Mouse (Mus musculus): Measurements from ENCODE around the gene Ttll3.

Ttll3 gene

DNA sequence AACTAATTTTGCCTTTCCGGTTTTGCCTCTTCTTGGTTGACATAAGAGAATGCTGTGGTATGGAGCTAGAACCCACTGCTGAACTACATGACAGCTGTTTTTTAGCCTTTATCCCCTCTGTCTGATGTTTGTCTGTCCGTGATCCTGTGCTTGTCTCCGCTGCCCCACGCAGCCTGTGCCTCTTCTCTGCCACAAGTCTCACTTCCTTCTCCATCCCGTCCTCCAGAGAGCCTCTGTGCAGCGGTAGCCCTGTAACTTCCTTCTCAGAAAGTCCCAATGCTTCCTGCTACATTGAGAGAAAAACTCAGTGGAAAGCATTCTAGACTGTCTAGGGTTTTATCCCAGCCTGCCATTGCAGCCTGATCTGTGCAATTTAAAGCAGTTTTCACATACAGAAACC is 9.8 kb upstream of the Ttll3 start:
- no peak for DNase-seq (ENCODE audit: low spot score)

GRCm38 (mm10) chr6:113380480-113380879 is 8.6 kb upstream of the Ttll3 start:
- no peak for DNase-seq (ENCODE audit: low spot score)

- no peak for DNase-seq (ENCODE audit: low spot score)
Measured at GRCm38 (mm10) chr6:113384351-113384927, 4.6 kb upstream of the Ttll3 start.

GRCm38 (mm10) chr6:113385160-113385714 is 3.8 kb upstream of the Ttll3 start:
- no peak for DNase-seq (ENCODE audit: low spot score)

GRCm38 (mm10) chr6:113386025-113386424 is 3.0 kb upstream of the Ttll3 start:
- no peak for DNase-seq (ENCODE audit: low spot score)

DNA sequence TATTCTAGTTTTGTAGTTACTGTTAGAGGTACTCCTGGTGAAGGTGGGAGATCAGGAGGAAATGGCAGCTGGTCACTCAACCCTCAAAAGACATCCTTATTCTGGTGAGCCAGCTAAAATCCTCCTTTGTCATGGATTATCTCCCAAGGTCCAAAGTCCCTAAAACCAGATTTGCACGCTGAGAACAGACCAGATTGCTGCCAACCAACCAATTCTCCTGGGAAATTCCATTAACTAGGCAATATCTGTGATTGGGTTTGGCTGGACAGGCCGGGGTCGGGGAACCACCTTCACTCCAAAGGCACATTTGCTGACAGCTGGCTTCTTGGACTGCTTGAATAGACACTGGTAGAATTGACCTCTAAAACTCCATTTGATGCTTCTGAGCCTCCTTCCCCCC is 1.7 kb downstream of the Ttll3 start:
- no peak for DNase-seq (ENCODE audit: low spot score)

DNA sequence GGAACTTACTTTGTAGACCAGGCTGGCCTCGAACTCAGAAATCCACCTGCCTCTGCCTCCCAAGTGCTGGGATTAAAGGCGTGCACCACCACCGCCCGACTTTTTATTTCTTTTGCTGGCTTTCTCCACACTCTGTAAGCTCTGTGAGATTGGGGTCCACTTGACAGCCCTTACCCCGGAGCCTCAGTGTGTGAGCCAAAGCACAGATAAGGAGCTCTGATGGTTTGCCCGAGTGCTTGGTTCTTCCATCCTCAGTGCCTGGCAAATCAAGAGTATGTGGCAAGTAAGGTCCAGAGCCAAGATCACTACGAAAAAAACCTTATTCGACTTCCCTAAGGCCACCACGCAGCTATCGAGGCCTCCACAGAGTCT is 2.9 kb downstream of the Ttll3 start:
- DNase-seq (ENCODE audit: low spot score): no peak

- peak; percentile 10 for DNase-seq (ENCODE audit: low spot score)
Measured at GRCm38 (mm10) chr6:113392387-113393071, 3.5 kb downstream of the Ttll3 start.

DNA sequence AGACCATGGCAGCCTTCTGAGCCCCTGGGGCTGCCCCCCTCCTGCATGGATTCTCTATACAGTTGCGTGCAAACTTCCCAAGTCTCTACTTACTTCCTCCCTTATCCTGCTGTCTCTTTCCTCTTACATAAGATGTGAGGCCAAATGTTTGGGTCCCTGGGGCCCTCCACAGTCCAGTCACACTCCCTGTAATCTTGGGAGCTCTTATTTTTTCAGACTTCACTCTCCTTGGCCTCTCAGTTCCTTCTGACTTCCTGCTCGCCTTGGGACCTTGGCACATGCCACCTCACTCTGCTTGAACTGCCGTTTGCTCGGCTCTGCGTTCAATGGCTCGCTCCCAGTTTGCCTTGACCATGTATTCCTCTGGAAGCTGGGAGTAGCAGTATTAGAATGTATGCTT is 4.9 kb downstream of the Ttll3 start:
- DNase-seq (ENCODE audit: low spot score): no peak

DNA sequence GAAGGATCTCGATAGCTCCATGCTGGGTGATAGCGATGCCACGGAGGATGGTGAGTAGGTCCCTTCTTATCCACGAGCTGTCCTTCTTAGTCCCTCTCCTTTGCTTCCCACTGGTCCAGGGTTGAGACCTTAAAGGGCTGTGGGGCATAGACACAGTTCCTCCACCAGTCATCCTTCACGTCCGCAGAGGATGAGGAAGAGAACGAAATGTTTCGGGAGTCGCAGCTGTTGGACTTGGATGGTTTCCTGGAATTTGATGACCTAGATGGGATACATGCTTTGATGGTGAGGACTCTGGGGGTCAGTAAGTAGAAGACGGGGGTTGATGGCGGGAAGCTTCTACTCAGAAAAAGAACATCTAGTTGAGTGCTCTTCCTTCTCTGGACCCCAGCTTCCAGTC is 5.8 kb downstream of the Ttll3 start:
- DNase-seq (ENCODE audit: low spot score): no peak

DNA sequence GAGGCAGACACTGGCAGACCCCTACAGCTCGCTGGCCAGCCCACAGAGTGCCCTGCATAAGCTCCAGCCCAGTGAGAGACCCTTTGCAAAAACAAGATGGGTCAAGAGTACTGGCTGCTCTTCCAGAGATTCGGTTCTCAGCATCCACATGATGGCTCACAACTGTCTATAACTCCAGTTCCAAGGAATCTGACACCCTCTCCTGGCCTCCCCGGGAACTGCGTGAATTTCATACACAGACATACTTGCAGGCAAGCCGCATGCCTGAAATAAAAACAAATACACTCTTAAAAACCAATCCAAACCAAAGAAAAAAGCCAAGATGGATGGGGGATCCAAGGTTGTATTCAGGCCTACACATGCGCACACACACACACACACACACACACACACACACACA is 6.4 kb downstream of the Ttll3 start:
- no peak for DNase-seq (ENCODE audit: low spot score)

- DNase-seq (ENCODE audit: low spot score): no peak
Measured at GRCm38 (mm10) chr6:113396270-113397030, 7.4 kb downstream of the Ttll3 start.

DNA sequence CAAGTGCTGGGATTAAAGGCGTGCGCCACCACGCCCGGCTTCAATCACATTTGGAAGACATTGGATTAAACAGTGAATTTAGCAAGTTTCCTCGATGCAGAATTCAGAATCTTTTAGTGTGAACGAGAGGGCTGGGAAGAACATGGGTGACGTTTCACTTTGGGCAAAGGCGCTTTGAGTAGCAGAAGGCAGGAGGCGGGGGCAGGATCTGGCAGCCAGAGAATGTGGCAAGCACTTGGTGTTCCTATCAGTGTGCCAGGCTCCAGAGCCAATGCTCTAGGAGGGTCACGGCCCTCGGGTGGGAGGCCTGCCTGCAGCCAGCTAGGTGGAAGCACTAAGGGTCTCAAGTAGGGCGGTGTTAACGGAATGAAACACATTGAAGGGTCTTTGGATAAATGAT is 13.0 kb downstream of the Ttll3 start:
- DNase-seq (ENCODE audit: low spot score): no peak

DNA sequence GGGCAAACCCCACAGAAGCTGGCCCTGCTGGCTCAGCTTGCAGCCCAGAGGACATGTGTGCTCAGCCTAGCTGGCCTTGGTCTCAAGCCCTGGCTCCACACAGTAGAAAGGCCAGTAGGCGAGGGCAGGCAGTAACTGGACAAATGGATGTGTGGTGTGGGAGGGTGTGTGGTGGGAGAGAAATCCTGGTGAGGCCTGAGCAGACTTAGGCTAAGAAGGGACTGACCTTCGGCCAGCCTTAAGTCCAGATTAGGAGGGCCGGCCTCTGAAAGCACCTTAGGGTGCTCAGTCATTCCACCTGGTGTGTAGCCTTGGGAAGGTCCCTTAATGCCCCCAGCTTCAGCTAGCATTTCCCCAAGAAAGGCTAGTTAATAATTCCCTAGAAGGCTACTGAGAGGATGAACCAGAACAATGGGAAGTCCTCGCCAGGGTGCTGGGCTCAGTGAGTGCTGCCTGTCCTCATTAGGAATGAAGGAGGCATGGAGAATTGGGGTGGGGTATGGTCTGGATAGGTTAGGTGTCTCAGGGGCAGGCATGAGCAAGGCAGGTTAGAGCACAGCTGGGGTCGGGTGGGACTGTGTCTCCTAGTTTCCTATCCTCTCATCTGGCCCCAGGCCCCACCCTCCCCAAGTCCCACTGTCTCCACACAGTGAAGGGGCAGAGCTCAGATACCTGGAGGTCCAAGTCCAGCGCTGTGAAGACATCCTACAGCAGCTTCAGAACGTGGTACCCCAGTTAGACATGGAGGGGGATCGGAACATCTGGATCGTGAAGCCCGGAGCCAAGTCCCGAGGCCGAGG is 15.8 kb downstream of the Ttll3 start:
- DNase-seq (ENCODE audit: low spot score): no peak

- DNase-seq (ENCODE audit: low spot score): no peak
Measured at GRCm38 (mm10) chr6:113405483-113405882, 16.4 kb downstream of the Ttll3 start.

DNA sequence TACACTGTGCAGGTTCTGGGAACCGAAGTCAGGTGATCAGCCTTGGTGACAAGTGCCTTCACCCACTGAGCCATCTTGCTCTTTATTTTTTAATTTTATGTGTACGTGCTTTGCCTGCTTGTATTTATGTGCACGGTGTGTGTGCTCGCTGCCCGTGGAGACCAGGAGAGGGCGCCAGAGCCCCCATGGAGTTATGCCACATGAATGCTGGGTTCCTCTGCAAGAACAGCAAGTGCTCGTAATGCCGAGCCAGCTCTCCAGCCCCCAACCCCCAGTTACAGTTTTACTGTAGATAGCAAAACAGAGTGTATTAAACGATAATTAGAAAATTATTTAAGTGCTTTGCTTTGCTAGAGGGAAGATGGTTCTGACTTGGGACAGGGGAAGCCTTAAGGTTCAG is 17.6 kb downstream of the Ttll3 start:
- no peak for DNase-seq (ENCODE audit: low spot score)

DNA sequence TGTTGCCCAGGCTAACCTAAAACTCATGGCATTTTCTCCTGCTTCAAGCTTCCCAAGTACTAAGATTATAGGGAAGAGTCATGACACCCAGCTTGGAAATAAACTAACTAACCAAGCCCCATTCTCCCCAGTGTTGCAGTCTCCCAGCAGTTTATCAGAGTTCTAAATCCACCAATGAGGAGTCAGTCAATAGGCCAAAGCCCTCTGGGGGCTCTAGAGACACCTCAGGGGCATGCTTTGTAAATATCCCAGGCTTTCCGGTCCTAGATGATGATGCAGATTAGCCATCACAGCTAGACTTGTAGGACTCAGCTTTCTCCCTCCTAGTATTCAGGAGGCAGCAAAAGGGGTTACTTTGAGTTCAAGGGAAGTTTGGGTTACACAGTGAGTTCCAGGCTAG is 20.9 kb downstream of the Ttll3 start:
- DNase-seq (ENCODE audit: low spot score): no peak

GRCm38 (mm10) chr6:113416416-113416815 is 27.4 kb downstream of the Ttll3 start:
- no peak for DNase-seq (ENCODE audit: low spot score)

GRCm38 (mm10) chr6:113418441-113419198 is 29.6 kb downstream of the Ttll3 start:
- DNase-seq (ENCODE audit: low spot score): no peak

DNA sequence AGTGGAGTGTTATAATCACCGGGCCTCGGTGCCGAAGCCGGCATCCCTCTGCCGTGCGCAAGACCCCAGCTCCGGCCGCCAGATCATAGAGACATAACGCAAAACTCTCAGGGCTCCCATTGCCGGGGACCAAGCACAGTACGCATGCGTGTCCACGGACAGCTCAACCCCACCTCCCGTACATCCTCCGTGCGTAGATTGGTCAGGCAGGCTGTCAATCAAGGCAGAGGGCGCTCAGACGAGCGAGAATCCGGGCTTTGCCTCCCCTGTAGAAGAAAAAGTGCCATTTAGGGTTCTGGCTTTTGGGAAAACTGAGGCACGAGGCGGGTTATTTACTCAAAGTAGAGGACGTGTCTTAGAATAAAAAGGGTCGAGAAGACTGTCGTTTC is 30.1 kb downstream of the Ttll3 start, which contains the start of gene Rpusd3:
Gene Rpusd3 (minus strand): TSS at position 142 of the 389 bp plus-strand sequence.
- peak; percentile 98 for DNase-seq (ENCODE audit: low spot score)

GRCm38 (mm10) chr6:113423000-113423399 is 33.9 kb downstream of the Ttll3 start:
- DNase-seq (ENCODE audit: low spot score): no peak

Data from lung, postnatal 25 days (tissue).